In genomic region chr19:3958470-3958869, GRCm38 (mm10) we compare ENCODE assay signal across 20 mouse cellular contexts. TPM values are rescaled to one million over a fixed set of nuclear protein-coding genes. Genes with fewer than 3 reads are reported as not detected.
DNase-seq lines count a peak whose midpoint lies in the region; ATAC-seq lines count a peak whose summit lies in the region.
"Had no signal": no experiment of that assay in that cellular context is flagged by ENCODE, and none has a peak within 500 bp of the region (broad histone marks: within the 10 kb centered on the region; RNA-seq: fewer than 3 reads in every experiment).

Gene Aldh3b3, plus strand, starts transcription at chr19:3958645.

- H3K4me2 ChIP-seq in forebrain, embryonic 14.5 days (ENCODE audit: low read length): no peak within 1 kb of the TSS
- no peak within 1 kb of the TSS for H3K4me2 ChIP-seq in forebrain, embryonic 15.5 days (replicated peaks)
- H3K4me2 ChIP-seq: heart, embryonic 13.5 days; limb, embryonic 13.5 days; liver, embryonic 15.5 days had no signal

- H3K27ac ChIP-seq in forebrain, embryonic 14.5 days (ENCODE audit: low read depth, low read length): no peak within 1 kb of the TSS
- no peak within 1 kb of the TSS for H3K27ac ChIP-seq in forebrain, embryonic 15.5 days (replicated peaks)
- H3K27ac ChIP-seq: gastrocnemius, adult 2 months; heart, embryonic 13.5 days; kidney, postnatal 0 days; limb, embryonic 13.5 days; liver, embryonic 15.5 days; stomach, postnatal 0 days had no signal

- peak; percentile 46 for DNase-seq in forebrain, embryonic 14.5 days (ENCODE audit: low spot score)
- DNase-seq in kidney, adult 9 months: peak; percentile 54
- no peak for DNase-seq in kidney, adult 18-20 months
- peak; percentile 36 for DNase-seq in lung, postnatal 10 days
- DNase-seq in lung, postnatal 4 days: no peak
- DNase-seq in kidney, postnatal 36 days: peak; percentile 40 to 65
- DNase-seq in ovary, postnatal 36 days (ENCODE audit: low spot score): no peak
- DNase-seq: cerebellum, postnatal 25 days; embryo, embryonic 11 days; gastrocnemius, adult 2 months; midbrain, embryonic 14.5 days; retina, postnatal 1 day had no signal

- H3K4me1 ChIP-seq in forebrain, embryonic 14.5 days (ENCODE audit: control insufficient read depth, insufficient read depth, low read length): no peaks in the 10 kb centered on the region
- peaks cover 3% of the 10 kb centered on the region; the same call in 1 of the 2 replicates for H3K4me1 ChIP-seq in forebrain, embryonic 15.5 days
- H3K4me1 ChIP-seq: limb, embryonic 13.5 days; liver, embryonic 15.5 days had no signal

- H3K9me3 ChIP-seq in forebrain, embryonic 14.5 days (replicated peaks; ENCODE audit: control insufficient read depth, low read length): no peaks in the 10 kb centered on the region
- no peaks in the 10 kb centered on the region for H3K9me3 ChIP-seq in forebrain, embryonic 15.5 days
- H3K9me3 ChIP-seq: heart, embryonic 13.5 days; limb, embryonic 13.5 days; liver, embryonic 15.5 days had no signal

- WGBS in forebrain, embryonic 14.5 days: 63% methylated on average over 4 of the region's 4 CpGs
- 48% methylated on average over 4 of the region's 4 CpGs for WGBS in forebrain, embryonic 15.5 days

- no peaks in the 10 kb centered on the region for H3K36me3 ChIP-seq in forebrain, embryonic 14.5 days (ENCODE audit: control insufficient read depth, insufficient read depth, low read length)
- H3K36me3 ChIP-seq in forebrain, embryonic 15.5 days: no peaks in the 10 kb centered on the region
- H3K36me3 ChIP-seq: heart, embryonic 13.5 days; limb, embryonic 13.5 days; liver, embryonic 15.5 days had no signal

- no peak within 1 kb of the TSS for H3K9ac ChIP-seq in forebrain, embryonic 14.5 days (ENCODE audit: low read length)
- H3K9ac ChIP-seq in forebrain, embryonic 15.5 days (replicated peaks): no peak within 1 kb of the TSS
- H3K9ac ChIP-seq: heart, embryonic 13.5 days; limb, embryonic 13.5 days; liver, embryonic 15.5 days had no signal

- H3K27me3 ChIP-seq in forebrain, embryonic 14.5 days (replicated peaks; ENCODE audit: control insufficient read depth, insufficient read depth, low read length): no peaks in the 10 kb centered on the region
- no peaks in the 10 kb centered on the region for H3K27me3 ChIP-seq in forebrain, embryonic 15.5 days
- H3K27me3 ChIP-seq: CH12.LX; limb, embryonic 13.5 days had no signal

- H3K4me3 ChIP-seq in forebrain, embryonic 14.5 days (ENCODE audit: low read depth, low read length): no peak within 1 kb of the TSS
- H3K4me3 ChIP-seq in forebrain, embryonic 15.5 days: no peak within 1 kb of the TSS
- H3K4me3 ChIP-seq: gastrocnemius, adult 2 months; heart, embryonic 13.5 days; limb, embryonic 13.5 days; liver, embryonic 15.5 days; megakaryocyte, embryonic 14.5 days had no signal

- no peak for ATAC-seq in forebrain, embryonic 14.5 days
- no peak for ATAC-seq in forebrain, embryonic 15.5 days (replicated peaks)

RNA-seq across cellular contexts. Expression of gene Aldh3b3, which starts in this region (rescaled TPM):
- polyA plus RNA-seq in forebrain, embryonic 14.5 days (2014; fragmentation: Nextera tagmentation; extraction: Ambion mirVana): not detected in 2 replicates
- polyA plus RNA-seq in forebrain, embryonic 15.5 days (2015; fragmentation: Nextera tagmentation; extraction: Ambion mirVana): not detected in 2 replicates
- polyA plus RNA-seq: heart, embryonic 13.5 days; midbrain, embryonic 14.5 days had no signal

Comparison
In these comparisons a context has a peak if more than half of its experiments do, and no peak if none do; other contexts are left out.
1. DNase-seq: peak in kidney, adult 9 months (single experiment), lung, postnatal 10 days (single experiment) and kidney, postnatal 36 days (2 of 2); none in kidney, adult 18-20 months (single experiment), lung, postnatal 4 days (0 of 2) and ovary, postnatal 36 days (single experiment).
2. Peak in DNase-seq in forebrain, embryonic 14.5 days; RNA of the gene not detected or under 1 TPM.